ENCODE assay signal across 15 mouse cellular contexts in the genomic region with DNA sequence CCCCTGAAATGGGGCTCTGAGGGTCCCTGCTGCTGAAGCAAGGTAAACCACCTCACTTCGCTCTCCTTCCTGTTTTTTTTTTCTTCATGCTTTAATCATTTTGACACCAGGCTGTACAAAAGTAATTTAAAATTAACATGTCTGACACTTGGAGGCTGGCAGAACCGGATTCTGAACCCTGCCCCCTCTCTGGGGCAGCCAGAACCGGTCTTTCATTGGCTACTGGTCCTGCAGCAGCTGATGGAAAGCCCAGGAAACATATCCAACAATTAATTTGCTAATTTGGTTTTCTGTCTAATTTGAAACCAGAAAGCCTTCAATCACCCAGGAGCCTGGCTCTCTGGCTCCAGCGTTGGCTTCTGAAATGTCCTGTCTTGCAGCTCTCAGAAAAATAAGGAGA.
DNase-seq lines count a peak whose midpoint lies in the region; ATAC-seq and TF ChIP-seq lines count a peak whose summit lies in the region.
"Had no signal": no experiment of that assay in that cellular context is flagged by ENCODE, and none has a peak within 500 bp of the region (broad histone marks: within the 10 kb centered on the region; RNA-seq: fewer than 3 reads in every experiment).

No protein-coding gene starts in this region.

- ATAC-seq in intestine, embryonic 15.5 days, result no peak
- no peak for ATAC-seq in intestine, postnatal 0 days
- no peak for ATAC-seq in kidney, postnatal 0 days (replicated peaks; ENCODE audit: low FRiP score, low read depth)
- ATAC-seq: hindbrain, embryonic 16.5 days; midbrain, embryonic 13.5 days; Patski had no signal

- no peak overlapping the region for H3K4me2 ChIP-seq in intestine, embryonic 15.5 days (replicated peaks)
- H3K4me2 ChIP-seq in intestine, postnatal 0 days (replicated peaks; ENCODE audit: low read depth), result no peak overlapping the region
- no peak overlapping the region for H3K4me2 ChIP-seq in kidney, postnatal 0 days (ENCODE audit: low read length)
- H3K4me2 ChIP-seq: liver, embryonic 13.5 days; midbrain, embryonic 13.5 days had no signal

- TF ChIP-seq CTCF in intestine, postnatal 0 days (IDR thresholded peaks at IDR 0.05; ENCODE audit: low read depth), result no peak
- no peak for TF ChIP-seq CTCF in kidney, postnatal 0 days (IDR thresholded peaks at IDR 0.05; ENCODE audit: low read depth)

- peaks cover 16% of the 10 kb centered on the region for H3K4me1 ChIP-seq in intestine, embryonic 15.5 days (replicated peaks)
- H3K4me1 ChIP-seq in intestine, postnatal 0 days (replicated peaks; ENCODE audit: control insufficient read depth, insufficient read depth, low read length), result no peaks in the 10 kb centered on the region
- H3K4me1 ChIP-seq in kidney, postnatal 0 days (replicated peaks; ENCODE audit: insufficient read depth, low read length), result peaks cover 13% of the 10 kb centered on the region

- peak; percentile 18 for DNase-seq in thymus, postnatal 4 days
- no peak for DNase-seq in thymus, adult 18-20 months
- no peak for DNase-seq in kidney, postnatal 0 days (ENCODE audit: low spot score)
- no peak for DNase-seq in cerebellum, postnatal 10 days
- DNase-seq in testis, postnatal 10 days (ENCODE audit: low spot score), result no peak
- no peak for DNase-seq in gastrocnemius, adult 8-10 months (ENCODE audit: low spot score in 2 of 2)
- DNase-seq: cerebellum, adult 2 months; liver, embryonic 13.5 days; right cerebral cortex, postnatal 25 days; thymus, postnatal 36 days had no signal

- no peak overlapping the region for H3K9ac ChIP-seq in intestine, embryonic 15.5 days
- H3K9ac ChIP-seq in intestine, postnatal 0 days (ENCODE audit: low read depth, low read length), result no peak overlapping the region
- no peak overlapping the region for H3K9ac ChIP-seq in kidney, postnatal 0 days (ENCODE audit: low read depth, low read length)
- H3K9ac ChIP-seq: liver, embryonic 13.5 days; midbrain, embryonic 13.5 days had no signal

- 43% methylated on average over 4 of the region's 4 CpGs for WGBS in intestine, embryonic 15.5 days
- WGBS in intestine, postnatal 0 days, result 46% methylated on average over 4 of the region's 4 CpGs
- WGBS in kidney, postnatal 0 days, result 41% methylated on average over 4 of the region's 4 CpGs

- no peaks in the 10 kb centered on the region for H3K36me3 ChIP-seq in intestine, embryonic 15.5 days
- no peaks in the 10 kb centered on the region for H3K36me3 ChIP-seq in intestine, postnatal 0 days (ENCODE audit: control insufficient read depth, insufficient read depth)
- no peaks in the 10 kb centered on the region for H3K36me3 ChIP-seq in kidney, postnatal 0 days (ENCODE audit: insufficient read depth, low read length)
- H3K36me3 ChIP-seq: liver, embryonic 13.5 days; midbrain, embryonic 13.5 days had no signal

- H3K27ac ChIP-seq in intestine, embryonic 15.5 days, result 0 out of 2 replicates have a peak overlapping the region, but pooled peaks have one; percentile 27
- H3K27ac ChIP-seq in intestine, postnatal 0 days (ENCODE audit: low read depth, low read length), result no peak overlapping the region
- H3K27ac ChIP-seq in kidney, postnatal 0 days, result 0 out of 2 replicates have a peak overlapping the region, but pooled peaks have one; percentile 71
- H3K27ac ChIP-seq: liver, embryonic 13.5 days had no signal

- H3K9me3 ChIP-seq in intestine, embryonic 15.5 days, result no peaks in the 10 kb centered on the region
- no peaks in the 10 kb centered on the region for H3K9me3 ChIP-seq in intestine, postnatal 0 days (ENCODE audit: control insufficient read depth)
- no peaks in the 10 kb centered on the region for H3K9me3 ChIP-seq in kidney, postnatal 0 days (replicated peaks; ENCODE audit: low read length)
- H3K9me3 ChIP-seq: liver, embryonic 13.5 days; midbrain, embryonic 13.5 days had no signal

- H3K27me3 ChIP-seq in intestine, embryonic 15.5 days (replicated peaks), result no peaks in the 10 kb centered on the region
- no peaks in the 10 kb centered on the region for H3K27me3 ChIP-seq in intestine, postnatal 0 days (replicated peaks; ENCODE audit: control insufficient read depth, insufficient read depth, low read length)
- no peaks in the 10 kb centered on the region for H3K27me3 ChIP-seq in kidney, postnatal 0 days (ENCODE audit: insufficient read depth, low read length)
- H3K27me3 ChIP-seq: liver, embryonic 13.5 days; Patski had no signal

- no peak overlapping the region for H3K4me3 ChIP-seq in intestine, embryonic 15.5 days (replicated peaks)
- H3K4me3 ChIP-seq in intestine, postnatal 0 days (ENCODE audit: low read depth, low read length), result no peak overlapping the region
- no peak overlapping the region for H3K4me3 ChIP-seq in kidney, postnatal 0 days (replicated peaks; ENCODE audit: low read depth, low read length)
- H3K4me3 ChIP-seq: liver, embryonic 13.5 days; midbrain, embryonic 13.5 days had no signal
